Mouse (Mus musculus) intestine, postnatal 0 days (tissue): ENCODE measurements at regions not wholly inside any gene's neighbourhood (a gene's known extent, or its start where the extent isn't known, plus 50 kb on each side); places are given as distances from the start of the nearest gene placed in this dataset.

Source experiments
- ATAC-seq: fragments of 200-750 bp; cut with Nextera tagmentation; 2 replicates; pipeline ENCODE4 v1.8.0; 2017; ENCODE audit warnings: mild to moderate bottlenecking, moderate TSS enrichment, moderate library complexity
- H3K27ac ChIP-seq: fragments of 300-500 bp; sonication (generic); 2 replicates; pipeline ENCODE4 v1.5.1; 2014; ENCODE audit warnings: mild to moderate bottlenecking, low read depth, low read length, moderate library complexity
- H3K27me3 ChIP-seq: fragments of 300-500 bp; sonication (generic); replicated peaks from 2 replicates; pipeline ENCODE4 v1.6.1; 2014; ENCODE audit warnings: low read length, mixed read lengths; ENCODE audit not compliant: control insufficient read depth, insufficient read depth
- H3K36me3 ChIP-seq: fragments of 300-500 bp; sonication (generic); 2 replicates; pipeline ENCODE4 v1.6.1; 2014; ENCODE audit warnings: mild to moderate bottlenecking, moderate library complexity; ENCODE audit not compliant: control insufficient read depth, insufficient read depth
- H3K4me1 ChIP-seq: fragments of 300-500 bp; sonication (generic); replicated peaks from 2 replicates; pipeline ENCODE4 v1.6.1; 2014; ENCODE audit warnings: antibody characterized with exemption, low read length, mixed read lengths; ENCODE audit not compliant: control insufficient read depth, insufficient read depth
- H3K4me2 ChIP-seq: fragments of 300-500 bp; sonication (generic); replicated peaks from 2 replicates; pipeline ENCODE4 v1.6.1; 2014; ENCODE audit warnings: low read depth, mild to moderate bottlenecking, moderate library complexity
- H3K4me3 ChIP-seq: fragments of 300-500 bp; sonication (generic); 2 replicates; pipeline ENCODE4 v1.5.1; 2014; ENCODE audit warnings: low read depth, low read length
- H3K9ac ChIP-seq: fragments of 300-500 bp; sonication (generic); 2 replicates; pipeline ENCODE4 v1.6.1; 2014; ENCODE audit warnings: mild to moderate bottlenecking, low read depth, low read length
- H3K9me3 ChIP-seq: fragments of 300-500 bp; sonication (generic); 2 replicates; pipeline ENCODE4 v1.6.1; 2016; ENCODE audit warnings: mixed run types; ENCODE audit not compliant: control insufficient read depth
- CTCF ChIP-seq: sonication (generic); IDR thresholded peaks from 2 replicates; pipeline ENCODE4 v1.5.1; 2016; ENCODE audit warnings: low read depth, mild to moderate bottlenecking, control low read depth, antibody characterized with exemption, moderate library complexity
- WGBS: fragments of 180-500 bp; shearing (Covaris S2); extraction: QIAGEN DNeasy Blood & Tissue Kit; methylation state at CpG from one replicate; pipeline ENCODE4 v1.1.7; 2014; 5-methylcytosine and 5-hydroxymethylcytosine counted together

DNA sequence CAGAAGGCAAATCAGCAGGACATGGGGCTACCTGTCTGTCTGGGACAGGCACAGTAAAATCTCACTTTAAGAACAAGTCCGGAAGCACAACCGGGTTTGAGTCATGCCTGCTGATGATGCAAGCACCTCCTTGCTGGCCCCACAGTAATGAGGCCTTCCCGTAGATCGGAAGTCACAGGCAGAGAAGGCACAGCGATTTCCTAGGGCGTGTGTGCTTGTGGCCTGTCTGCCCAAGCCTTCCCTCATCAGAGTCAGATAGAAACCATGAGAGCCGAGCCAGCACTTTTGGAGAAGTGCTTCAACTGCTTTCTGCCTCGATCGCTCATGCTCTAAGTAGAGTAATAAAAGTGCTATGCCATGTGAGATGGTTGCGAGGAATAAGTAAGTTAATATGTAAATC is 148.9 kb downstream of the Utp18 start:
- Histone ChIP-seq H3K4me3 (no peak overlapping the region), H3K9ac (no peak overlapping the region)
- 86% methylated on average over 10 of the region's 10 CpGs for WGBS

DNA sequence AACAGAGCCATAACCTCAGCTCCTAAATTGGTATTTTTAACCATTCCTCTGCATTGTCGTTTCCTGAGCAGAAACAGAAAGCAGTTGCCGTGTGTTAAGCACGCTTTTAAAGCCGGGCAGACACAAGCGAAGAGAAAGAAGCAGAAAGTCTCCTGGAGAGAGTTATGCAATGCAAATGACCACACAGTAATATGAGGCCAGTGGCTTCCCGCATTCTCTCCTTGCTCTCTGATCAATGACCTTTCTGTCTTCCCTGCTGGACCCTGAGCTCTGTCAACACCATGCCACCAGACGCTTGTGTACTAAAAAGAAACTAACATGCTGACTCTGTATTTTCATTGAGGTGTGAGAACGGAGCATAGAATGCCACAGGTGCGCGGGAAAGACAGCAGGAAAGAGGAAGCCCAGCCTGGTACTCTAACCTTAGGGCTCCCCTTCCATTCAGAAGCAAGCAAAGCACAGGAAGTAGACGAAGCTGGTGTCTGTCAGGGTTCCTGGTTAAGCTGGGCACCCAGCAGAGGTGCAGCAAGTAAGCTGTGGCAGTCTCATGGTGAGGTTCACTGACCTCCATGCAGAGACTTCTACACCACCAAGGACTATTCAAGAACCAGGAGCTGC is 151.9 kb downstream of the Utp18 start:
- Histone ChIP-seq H3K27me3 (no peaks in the 10 kb centered on the region), H3K4me1 (no peaks in the 10 kb centered on the region), H3K9ac (no peak overlapping the region), H3K27ac (no peak overlapping the region), H3K9me3 (no peaks in the 10 kb centered on the region), H3K4me2 (no peak overlapping the region), H3K36me3 (no peaks in the 10 kb centered on the region), H3K4me3 (no peak overlapping the region)
- 57% methylated on average over 11 of the region's 11 CpGs for WGBS
- TF ChIP-seq CTCF: no peak
- no peak for ATAC-seq

More for the DNA sequence above, 148.9 kb downstream of the Utp18 start:
- H3K27me3 ChIP-seq: no peaks in the 10 kb centered on the region
- no peaks in the 10 kb centered on the region for H3K4me1 ChIP-seq
- H3K27ac ChIP-seq: no peak overlapping the region
- no peak for TF ChIP-seq CTCF
- no peak overlapping the region for H3K4me2 ChIP-seq
- no peaks in the 10 kb centered on the region for H3K9me3 ChIP-seq
- no peaks in the 10 kb centered on the region for H3K36me3 ChIP-seq
- no peak for ATAC-seq

DNA sequence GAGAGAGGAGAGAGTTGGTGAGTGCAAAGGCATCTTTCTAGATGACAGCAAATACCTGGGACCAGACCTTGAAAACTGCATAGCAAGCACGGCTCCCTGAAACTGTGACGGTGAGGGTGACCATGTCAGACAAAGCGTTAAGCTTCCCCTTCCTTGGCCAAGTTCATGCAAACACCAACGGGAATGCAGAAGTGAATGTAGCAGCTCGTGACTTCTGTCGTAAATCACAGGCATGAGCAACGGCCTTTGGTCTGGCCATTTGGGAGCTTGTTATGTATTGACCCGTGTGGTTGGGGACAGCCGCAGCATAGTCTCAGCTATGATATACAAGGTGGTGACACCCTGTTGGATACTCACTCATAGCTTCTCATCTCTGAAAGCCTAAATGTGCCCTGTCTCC is 156.4 kb downstream of the Utp18 start:
- no peak for ATAC-seq
- H3K27me3 ChIP-seq: no peaks in the 10 kb centered on the region
- 65% methylated on average over 9 of the region's 9 CpGs for WGBS
- H3K9ac ChIP-seq: no peak overlapping the region
- TF ChIP-seq CTCF: no peak
- H3K4me1 ChIP-seq: no peaks in the 10 kb centered on the region
- no peaks in the 10 kb centered on the region for H3K36me3 ChIP-seq
- H3K27ac ChIP-seq: no peak overlapping the region
- no peak overlapping the region for H3K4me3 ChIP-seq
- no peaks in the 10 kb centered on the region for H3K9me3 ChIP-seq
- no peak overlapping the region for H3K4me2 ChIP-seq

DNA sequence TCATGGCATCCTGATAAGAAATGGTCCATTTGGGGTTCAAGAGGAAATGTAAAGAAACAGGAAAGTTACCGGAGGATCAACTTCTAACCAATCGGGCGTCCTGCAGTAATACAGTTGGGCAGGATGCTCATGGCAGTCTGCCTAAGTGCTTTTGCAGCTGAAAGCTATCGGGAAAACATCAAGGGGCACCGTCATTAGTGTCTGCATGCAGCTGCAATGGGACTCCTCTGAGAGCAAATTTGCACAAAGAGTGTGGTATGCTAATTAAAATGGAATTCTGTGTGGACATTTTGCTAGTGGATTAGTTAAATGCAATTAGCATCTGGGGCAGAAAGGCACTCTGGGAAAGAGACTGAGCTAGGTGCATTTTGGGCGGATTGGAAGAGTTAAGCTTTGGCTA is 160.3 kb downstream of the Utp18 start:
- Histone ChIP-seq H3K9ac (no peak overlapping the region), H3K27ac (no peak overlapping the region), H3K27me3 (no peaks in the 10 kb centered on the region), H3K4me2 (no peak overlapping the region), H3K9me3 (no peaks in the 10 kb centered on the region), H3K4me1 (no peaks in the 10 kb centered on the region), H3K36me3 (no peaks in the 10 kb centered on the region), H3K4me3 (no peak overlapping the region)
- 80% methylated on average over 6 of the region's 6 CpGs for WGBS
- ATAC-seq: no peak
- no peak for TF ChIP-seq CTCF

DNA sequence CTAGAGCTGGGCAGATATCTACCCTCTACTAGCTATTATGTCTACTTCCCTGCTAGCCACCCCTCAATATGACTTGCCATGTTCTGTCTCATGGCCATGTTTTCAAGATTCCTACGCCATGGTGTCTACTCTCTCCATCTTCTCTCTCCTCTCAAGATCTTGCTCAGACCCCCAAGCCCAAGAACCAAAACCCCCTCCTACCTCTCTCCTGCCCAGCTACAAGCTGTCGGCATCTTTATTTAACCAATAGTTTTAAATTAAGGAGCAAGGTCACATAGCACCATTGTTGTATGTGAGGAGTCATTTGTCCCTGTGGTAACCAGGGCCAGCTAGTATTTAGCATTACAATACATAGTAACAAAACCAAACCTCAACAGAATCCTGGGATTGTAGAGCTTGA is 166.4 kb downstream of the Utp18 start:
- Histone ChIP-seq H3K4me2 (no peak overlapping the region), H3K36me3 (no peaks in the 10 kb centered on the region), H3K4me1 (no peaks in the 10 kb centered on the region), H3K9ac (no peak overlapping the region), H3K27ac (no peak overlapping the region), H3K27me3 (no peaks in the 10 kb centered on the region), H3K4me3 (no peak overlapping the region), H3K9me3 (no peaks in the 10 kb centered on the region)
- no peak for TF ChIP-seq CTCF
- ATAC-seq: no peak
- WGBS: 75% methylated on average over 2 of the region's 2 CpGs

DNA sequence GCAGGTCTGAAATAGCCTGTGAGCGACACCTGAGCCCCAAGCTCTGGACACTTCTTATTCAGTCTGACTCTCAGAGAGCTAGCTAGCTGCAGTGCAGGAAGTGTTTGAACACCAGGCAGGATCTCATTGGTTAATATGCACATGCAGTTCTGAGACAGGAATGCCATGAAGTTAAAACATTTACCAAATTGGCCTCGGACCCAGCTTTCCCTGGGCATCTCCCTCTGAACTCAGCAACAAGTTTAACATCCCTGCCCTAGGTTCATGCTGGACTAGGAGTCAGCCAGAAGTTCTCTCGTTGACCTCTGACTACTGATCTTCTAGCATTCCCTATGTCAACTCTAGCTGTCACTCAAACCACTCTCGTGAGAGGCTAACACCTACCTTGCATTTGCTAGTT is 175.9 kb downstream of the Utp18 start:
- H3K4me2 ChIP-seq: no peak overlapping the region
- 50% methylated on average over 4 of the region's 4 CpGs for WGBS
- H3K9me3 ChIP-seq: no peaks in the 10 kb centered on the region
- no peak overlapping the region for H3K4me3 ChIP-seq
- H3K36me3 ChIP-seq: no peaks in the 10 kb centered on the region
- no peaks in the 10 kb centered on the region for H3K4me1 ChIP-seq
- no peaks in the 10 kb centered on the region for H3K27me3 ChIP-seq
- H3K9ac ChIP-seq: no peak overlapping the region
- no peak for TF ChIP-seq CTCF
- no peak for ATAC-seq
- H3K27ac ChIP-seq: no peak overlapping the region
